Mouse (Mus musculus) CH12.LX (cell line): ENCODE data around the gene Socs7.

Source experiments
- CHD2 ChIP-seq: IDR thresholded peaks from 2 replicates; pipeline ENCODE4 v1.6.1; 2011; ENCODE audit warnings: low read length, improper control_type of control experiment
- CTCF ChIP-seq, 2 experiments: IDR thresholded peaks in 1 of 2; conservative IDR thresholded peaks in 1 of 2; 2 replicates each; pipeline ENCODE4 v1.5.1; 2011 to 2012; ENCODE audit warnings: low read depth in 2 of 2, low read length in 2 of 2, improper control_type of control experiment in 1 of 2, inconsistent platforms in 1 of 2, mild to moderate bottlenecking in 1 of 2, moderate library complexity in 1 of 2
- EP300 ChIP-seq: IDR thresholded peaks from 2 replicates; pipeline ENCODE4 v1.6.1; 2011; ENCODE audit warnings: low read length, improper control_type of control experiment
- PAX5 ChIP-seq: IDR thresholded peaks from 2 replicates; pipeline ENCODE4 v1.6.1; 2012; ENCODE audit warnings: low read length, inconsistent platforms, mixed read lengths
- POLR2AphosphoS2 ChIP-seq: IDR thresholded peaks from 2 replicates; pipeline ENCODE4 v1.6.1; 2011; ENCODE audit warnings: low read depth, low read length, improper control_type of control experiment
- ZC3H11A ChIP-seq: IDR thresholded peaks from 2 replicates; pipeline ENCODE4 v1.6.1; 2012; ENCODE audit warnings: low read depth, mild to moderate bottlenecking, inconsistent platforms, low read length, improper control_type of control experiment

GRCm38 (mm10) chr11:97370329-97371091 is 8.2 kb downstream of the Socs7 start:
- TF ChIP-seq CTCF (conservative IDR thresholded peaks at IDR 0.05 in 1 of 2, IDR thresholded peaks at IDR 0.05 in 1 of 2; ENCODE audit: low read depth in 2 of 2, low read length in 2 of 2) (no peak), EP300 (no peak), ZC3H11A (no peak), POLR2AphosphoS2 (no peak), CHD2 (no peak), PAX5 (no peak)
